Mouse (Mus musculus) retina, postnatal 7 days (tissue): ENCODE measurements at regions not wholly inside any gene's neighbourhood (a gene's known extent, or its start where the extent isn't known, plus 50 kb on each side); places are given as distances from the start of the nearest gene placed in this dataset.
A peak's percentile ranks its signal among the peaks of the same experiment; 100 is the strongest.
"Not testable (repeated sequence)": the region's sequence is repeated elsewhere in the genome, so short reads cannot be mapped to it uniquely, and the experiment has no call there.

Experiments used
- DNase-seq: peaks from one replicate; pipeline ENCODE4 v3.0.0-alpha.2; 2012; ENCODE audit warnings: low read depth, low spot score

DNA sequence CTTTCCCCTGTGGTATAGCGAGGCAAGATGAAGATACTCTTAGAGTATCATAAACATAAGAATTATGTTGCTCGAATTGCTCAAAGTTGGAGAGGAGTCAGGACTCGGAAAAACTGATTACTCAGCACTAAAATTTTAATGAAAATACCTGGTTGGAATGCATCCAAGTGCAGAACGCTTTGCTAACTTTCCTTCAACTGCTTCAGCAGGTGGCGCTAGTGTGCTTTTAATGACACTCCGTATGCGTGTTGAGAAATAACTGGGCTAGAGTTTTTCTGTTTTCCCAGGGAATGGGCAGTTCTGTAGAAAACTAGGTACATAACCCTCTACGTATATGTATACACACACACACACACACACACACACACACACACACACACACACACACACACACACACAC is 221.0 kb downstream of the Grxcr1 start:
- peak; percentile 49 for DNase-seq

DNA sequence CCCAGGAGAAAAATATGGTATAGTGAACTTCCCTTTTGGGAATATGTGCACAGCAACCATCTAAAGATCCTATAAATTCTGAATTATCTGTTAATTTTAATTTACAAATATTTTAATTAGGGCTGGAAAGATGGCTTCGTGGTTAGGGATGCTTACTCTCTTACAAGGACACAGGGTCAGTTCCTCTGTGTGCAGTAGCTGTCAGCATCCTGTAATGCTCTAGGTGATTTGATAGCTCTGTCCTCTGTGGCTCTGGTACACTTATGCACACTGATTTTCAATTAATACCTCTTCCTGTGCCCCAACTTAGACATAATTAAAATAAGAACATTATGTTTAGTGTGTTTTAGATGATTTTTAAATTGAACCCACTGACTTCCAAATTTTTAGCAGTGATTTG is 221.8 kb downstream of the Grxcr1 start:
- no peak for DNase-seq

DNA sequence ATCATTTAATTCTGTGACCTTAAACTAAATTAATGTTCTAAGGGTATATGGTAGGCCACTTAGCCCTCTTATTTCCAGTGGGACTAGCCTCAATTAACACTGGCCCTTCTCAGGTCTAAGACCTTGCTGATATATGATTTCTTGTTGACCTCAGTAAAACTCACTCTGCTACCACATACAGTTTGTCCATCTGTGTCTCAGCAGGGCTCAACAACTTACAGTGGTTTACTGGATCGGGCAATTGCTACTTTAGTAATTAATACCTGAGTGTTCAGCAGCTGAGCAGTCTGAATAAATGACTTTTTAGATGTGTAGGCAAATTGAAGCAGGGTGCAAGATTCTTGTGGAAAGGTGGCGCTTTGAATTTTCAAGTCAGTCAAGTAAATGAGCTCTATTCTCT is 222.5 kb downstream of the Grxcr1 start:
- no peak for DNase-seq

DNA sequence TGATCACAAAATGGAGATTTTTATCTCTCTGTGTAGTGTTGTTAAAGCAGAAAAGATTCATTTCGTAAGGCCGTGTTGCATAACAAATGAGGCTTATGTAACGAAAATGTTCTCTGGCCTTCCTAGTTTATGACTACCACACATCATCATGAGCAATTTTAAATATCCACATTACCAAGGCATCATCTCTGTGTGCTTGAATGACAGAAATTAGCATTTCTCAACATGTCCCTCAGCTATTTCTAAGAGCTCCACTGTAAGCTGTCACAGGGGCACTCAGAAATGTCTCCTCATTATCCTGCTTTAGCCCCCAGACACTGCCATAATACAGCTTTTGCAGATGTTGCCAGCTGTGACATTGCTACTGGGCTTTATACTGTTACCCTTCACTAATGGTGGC is 232.6 kb downstream of the Grxcr1 start:
- no peak for DNase-seq

DNA sequence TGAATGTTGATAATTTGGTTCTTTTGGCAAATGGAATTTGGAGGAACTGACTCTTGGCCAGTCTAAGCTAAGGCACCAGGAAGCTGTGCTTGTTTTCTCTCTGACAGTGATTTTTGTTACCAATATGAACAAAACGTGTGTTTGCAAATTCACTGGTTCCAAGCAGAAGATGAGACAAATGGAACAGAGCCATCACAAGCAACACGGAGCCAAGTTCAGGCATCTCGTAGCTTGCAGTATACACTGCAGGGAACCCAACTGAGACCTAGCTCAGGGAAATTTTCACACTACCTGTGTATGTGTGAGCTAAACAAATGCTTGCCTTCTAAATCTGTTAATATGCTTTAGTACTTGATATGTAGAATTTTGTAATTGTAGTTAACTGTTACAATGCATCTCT is 242.6 kb downstream of the Grxcr1 start:
- DNase-seq: no peak

DNA sequence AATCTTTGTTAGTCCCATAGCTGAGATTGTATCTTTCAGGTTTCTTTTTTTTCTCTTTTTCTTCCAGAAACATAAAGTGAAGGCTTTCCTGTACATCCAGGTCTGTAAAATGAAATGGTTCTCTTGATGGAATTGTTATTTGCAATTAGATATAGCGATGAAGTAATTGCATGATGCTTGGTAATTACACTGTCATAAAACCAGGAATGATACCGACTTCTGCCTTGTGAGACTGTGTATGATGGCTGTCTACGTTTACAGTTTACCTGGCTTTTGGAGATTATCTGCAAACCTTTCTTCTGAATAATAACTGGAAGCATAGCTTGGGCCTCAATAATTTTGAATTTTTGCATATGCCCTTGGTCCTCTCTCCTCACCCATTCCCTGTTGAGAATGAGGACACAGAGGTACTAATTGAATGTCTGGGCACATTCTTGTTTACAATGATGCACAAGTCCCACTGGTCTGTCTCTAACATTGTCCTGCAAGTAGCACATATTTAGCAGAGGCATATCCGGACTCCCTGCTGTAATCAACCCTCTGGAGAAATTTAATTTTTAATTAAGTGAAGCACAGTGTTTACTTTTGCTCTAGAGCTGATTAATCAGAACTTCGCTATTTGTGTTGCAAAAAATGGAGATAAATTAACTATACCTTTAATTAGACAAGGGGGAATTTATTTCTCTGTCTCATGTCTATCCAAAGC is 244.1 kb downstream of the Grxcr1 start:
- no peak for DNase-seq

DNA sequence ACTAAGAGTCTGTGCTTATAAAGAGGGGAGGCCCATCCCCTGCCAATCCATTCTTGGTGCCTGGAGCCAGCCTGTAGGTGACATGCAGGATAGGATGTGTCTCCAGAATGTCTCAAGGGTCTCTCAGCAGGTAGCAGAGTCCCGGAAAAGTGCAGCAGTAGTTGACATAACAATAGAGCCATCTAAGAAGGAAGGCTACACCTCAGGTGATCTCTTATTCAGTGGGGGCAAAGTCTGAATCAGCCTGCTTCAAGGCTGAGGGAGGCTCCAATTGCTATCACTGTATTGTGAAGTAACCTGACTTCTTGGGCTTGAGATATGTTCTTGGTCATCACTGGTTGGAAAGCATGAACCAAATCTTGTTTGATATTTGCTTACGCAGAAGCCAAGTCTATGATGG is 264.1 kb downstream of the Grxcr1 start:
- not testable (repeated sequence) for DNase-seq

DNA sequence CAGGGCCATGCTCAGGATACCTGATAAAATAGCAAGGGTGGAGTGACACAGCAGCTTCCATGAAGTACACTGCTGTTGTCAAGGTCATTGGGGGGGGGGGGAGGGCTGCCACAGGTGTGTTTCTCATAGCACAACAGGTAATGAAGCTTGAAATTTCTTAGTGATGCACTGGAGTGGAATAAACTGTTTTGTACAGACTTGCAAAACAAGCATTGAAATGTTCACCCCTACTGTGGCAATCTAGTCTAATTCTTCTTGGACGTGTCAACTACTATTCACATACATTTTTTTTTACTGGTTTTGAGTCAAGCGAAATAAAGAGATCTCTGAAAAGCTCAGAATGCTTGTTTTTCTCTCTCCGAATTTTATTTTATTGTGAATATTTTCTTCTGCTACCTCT is 281.6 kb downstream of the Grxcr1 start:
- no peak for DNase-seq

DNA sequence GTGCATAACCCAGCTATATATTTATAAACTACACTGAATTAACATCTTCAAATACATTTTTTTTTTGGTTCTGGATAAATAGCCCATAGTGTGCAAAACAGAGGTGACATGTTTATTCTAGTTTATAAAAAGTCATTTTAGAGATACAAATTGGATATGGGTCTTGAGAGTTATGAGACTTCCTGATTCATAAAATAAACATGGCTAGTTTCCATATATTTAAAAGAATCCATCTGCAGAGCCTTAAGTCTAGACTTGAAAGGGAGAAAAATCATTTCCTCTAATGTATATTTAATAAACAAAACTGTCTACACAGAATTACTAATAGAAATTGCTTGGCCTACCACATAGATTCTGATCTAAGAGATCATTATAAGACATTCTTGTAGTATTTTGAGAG is 287.3 kb downstream of the Grxcr1 start:
- DNase-seq: no peak

DNA sequence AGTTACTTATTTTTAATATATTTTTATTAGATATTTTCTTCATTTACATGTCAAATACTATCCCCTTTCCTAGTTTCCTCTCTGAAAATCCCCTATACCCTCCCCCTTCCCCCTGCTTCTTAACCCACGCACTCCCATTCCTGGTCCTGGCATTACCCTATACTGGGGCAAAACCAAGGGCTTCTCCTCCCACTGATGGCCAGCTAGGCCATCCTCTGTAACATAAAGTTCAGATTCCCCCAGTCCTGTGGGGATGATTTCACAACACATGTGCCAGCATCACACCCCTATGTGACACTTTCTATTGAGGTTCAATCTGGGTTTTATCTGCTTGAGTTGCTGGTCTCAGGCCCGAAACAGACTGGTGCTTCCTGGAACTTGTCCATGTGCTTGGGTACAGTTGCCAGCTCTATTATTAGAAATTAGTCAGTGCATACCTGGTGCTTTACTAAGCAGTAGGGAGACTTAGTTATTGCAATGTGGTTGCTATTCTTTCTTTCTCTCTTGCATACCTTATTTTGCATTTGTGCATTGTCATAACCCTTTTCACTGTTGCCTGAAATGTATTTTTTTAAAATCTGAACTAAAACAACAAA is 295.5 kb downstream of the Grxcr1 start:
- DNase-seq: no peak

DNA sequence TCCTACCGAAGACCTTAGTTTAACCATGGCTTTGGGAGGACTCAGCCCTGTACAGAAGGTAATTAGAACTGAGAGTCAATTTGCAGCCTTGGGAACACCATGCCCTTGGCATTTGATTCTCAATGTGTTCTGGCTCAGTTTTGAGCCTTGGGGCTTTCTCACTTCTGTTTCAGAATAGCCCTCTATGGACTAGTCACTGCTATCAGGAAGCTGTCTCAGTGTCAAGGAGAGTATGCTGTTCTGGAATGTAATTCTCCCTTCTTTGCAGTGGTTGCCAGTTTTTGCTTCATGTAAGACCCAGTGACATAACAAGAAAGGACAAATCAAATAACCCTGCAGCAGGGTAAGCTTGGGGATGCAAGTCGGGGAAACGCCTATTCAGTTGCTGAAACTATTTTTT is 297.7 kb downstream of the Grxcr1 start:
- DNase-seq: no peak

DNA sequence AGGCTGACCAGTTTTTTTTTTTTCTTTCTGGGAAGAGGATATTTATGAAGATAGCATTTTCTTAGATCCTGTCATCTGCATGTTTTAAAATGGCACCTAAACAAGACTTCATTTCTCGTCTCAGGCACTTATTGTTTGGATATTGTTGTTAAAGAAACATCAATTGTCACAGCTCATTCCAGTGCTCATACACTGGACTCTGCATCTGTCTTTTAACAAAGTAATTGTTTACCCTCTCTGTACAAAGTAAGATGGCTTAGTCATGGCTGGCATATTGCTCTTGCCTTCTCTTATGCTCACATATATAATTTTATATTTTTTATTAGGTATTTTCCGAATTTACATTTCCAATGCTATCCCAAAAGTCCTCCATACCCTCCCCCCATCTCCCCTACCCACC is 298.2 kb downstream of the Grxcr1 start:
- no peak for DNase-seq

DNA sequence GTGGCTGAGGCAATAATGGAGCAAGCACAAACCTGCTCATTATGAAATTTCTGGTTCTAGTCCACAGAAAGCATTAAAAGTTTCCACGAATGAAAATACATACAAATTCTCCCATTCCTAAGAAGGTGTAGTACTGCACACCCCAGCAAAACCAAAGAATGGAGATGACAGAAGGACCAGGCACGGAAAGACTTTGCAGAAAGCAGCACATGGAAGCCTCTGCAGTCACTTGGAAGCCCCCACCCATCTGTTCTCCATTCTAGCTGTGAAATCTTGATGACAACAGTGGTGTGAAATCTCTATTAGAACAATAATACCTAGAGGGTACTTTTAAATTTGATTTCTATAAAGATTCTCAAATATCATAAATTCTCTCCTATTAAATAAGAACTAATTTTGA is 319.3 kb downstream of the Grxcr1 start:
- no peak for DNase-seq

DNA sequence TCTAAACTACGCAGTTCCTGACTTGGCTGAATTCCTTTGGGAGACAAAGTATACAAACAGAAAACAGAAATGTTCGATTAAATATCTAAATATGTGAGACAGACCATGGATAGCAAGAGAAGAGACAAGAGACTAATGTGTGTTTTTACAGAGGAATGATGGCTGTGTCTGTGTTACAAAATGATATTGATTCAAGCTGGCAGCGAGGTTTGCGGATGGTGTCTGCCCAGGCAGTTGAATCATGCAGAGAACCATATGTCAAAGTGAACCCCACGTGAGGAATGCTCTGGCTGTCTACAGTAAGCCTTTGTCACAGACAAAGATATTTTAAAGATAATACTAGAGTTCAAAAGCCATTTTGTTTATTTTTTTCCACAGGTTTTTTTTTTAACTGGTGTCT is 320.2 kb downstream of the Grxcr1 start:
- DNase-seq: peak; percentile 13

DNA sequence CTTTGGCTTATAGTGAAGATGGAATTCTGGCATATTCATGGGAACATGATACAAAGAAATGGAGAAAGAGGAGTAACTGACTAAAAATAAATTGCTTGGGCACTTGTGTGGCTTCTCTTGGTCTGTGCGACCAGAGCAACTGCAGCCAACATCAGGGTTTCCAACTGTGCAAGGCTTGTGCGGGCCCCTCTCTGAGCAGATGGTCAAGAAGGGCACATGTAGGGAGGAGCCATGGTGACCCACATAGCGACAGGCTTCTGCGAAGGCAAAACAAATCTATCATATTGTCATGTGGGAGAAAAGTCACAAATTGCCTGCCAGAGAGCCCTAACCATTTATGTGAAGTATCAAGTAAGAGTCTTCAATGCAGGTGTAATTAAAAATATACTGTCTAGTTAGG is 321.6 kb downstream of the Grxcr1 start:
- DNase-seq: no peak

DNA sequence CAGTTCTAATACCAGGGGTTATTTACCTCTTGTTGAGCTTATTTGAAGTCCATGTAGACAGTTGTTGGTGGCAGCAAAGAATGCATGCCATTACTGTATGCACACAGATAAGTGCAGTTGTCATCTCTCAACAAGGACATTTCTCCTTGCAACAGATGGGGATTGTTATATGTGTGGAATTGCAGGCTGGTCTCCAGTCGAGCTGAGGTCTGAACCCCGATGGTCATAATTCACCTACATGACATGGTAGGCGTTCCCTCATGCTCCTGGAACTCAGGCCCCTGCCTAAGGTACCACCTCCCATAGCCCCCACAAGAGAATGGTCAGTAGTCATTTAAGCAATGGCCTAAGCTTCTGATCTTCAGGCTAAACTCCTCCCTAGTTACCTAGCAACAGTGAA is 322.2 kb downstream of the Grxcr1 start:
- not testable (repeated sequence) for DNase-seq

DNA sequence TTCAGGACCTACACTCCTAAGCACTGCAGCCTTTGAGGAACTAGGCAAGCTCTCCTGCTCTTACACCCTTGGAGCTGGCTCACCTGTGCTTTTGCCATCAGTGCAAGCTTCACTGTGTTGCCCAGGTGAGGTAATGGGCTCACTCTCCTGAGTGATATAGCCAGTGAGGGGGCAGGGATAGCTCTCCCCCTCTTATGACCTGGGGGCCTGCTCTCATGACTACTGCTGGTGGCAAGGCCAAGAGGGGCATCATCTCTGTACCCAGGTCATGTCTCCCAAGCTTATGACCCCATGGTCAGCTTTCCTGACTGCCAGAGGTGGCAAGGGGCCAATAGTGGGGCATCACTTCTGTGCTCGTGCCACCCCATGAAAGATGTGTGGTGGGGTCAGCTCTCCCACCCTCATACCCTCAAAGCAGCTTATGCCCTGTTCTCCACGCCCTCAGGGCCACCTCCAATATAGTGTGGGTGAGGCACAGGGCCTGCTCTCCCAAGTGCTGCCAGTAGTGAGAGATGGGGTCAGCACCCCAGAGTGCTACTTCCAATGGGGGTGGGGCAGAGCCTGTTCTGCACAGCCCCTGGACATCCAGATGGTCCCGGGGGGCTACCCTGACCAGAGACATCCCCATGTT is 330.1 kb downstream of the Grxcr1 start:
- DNase-seq: no peak

DNA sequence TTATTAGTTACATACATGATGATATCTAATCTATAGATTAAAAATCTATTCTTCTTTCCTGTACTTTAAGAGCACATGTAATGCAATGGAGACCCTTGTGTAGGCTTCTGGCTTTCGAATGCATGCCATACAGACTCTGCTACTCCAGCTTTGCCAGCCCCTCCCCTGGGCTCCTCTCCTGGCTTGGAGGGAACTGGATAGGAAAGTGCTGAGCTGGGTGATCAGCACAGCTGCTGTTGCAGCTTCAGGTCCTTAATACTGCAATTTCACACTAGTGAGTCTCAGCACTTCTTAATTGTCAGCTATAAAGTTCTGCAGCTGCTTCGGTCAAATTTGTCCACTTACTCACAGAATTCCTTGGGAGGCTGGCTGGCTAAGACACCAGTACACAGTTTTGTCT is 341.4 kb downstream of the Grxcr1 start:
- DNase-seq: no peak
